8 mouse cellular contexts compared by ENCODE assay signal in genomic region chr9:14750901-14751502, GRCm38 (mm10). TPM values are rescaled to one million over a fixed set of nuclear protein-coding genes. Genes with fewer than 3 reads are reported as not detected.
DNase-seq lines count a peak whose midpoint lies in the region; ATAC-seq and TF ChIP-seq lines count a peak whose summit lies in the region.

No protein-coding gene starts in this region.

- peak; percentile 12 to 17 for DNase-seq in heart, adult 18-20 months
- DNase-seq in heart, adult 9 months (ENCODE audit: low spot score in 2 of 2): no peak
- peak; percentile 10 for DNase-seq in adrenal gland, adult 8-10 months
- no peak for DNase-seq in layer of hippocampus, adult 9-11 months
- DNase-seq in frontal cortex, adult 2 months (ENCODE audit: extremely low spot score in 1 of 2, low spot score in 1 of 2): no peak

- WGBS in heart, embryonic 16.5 days: 47% methylated on average over 42 of the region's 42 CpGs
- WGBS in liver, embryonic 15.5 days (ENCODE audit: insufficient replicate concordance): 58% methylated on average over 42 of the region's 42 CpGs
- 69% methylated on average over 42 of the region's 42 CpGs for WGBS in small intestine, adult 2 months

- H3K4me2 ChIP-seq in heart, embryonic 16.5 days (ENCODE audit: low read depth, low read length): peak overlapping the region; percentile 85
- H3K4me2 ChIP-seq in liver, embryonic 15.5 days: peak overlapping the region; percentile 74

- 0 out of 2 replicates have a peak, but pooled peaks cover 5% of the 10 kb centered on the region for H3K27me3 ChIP-seq in heart, embryonic 16.5 days (ENCODE audit: control insufficient read depth, insufficient read depth, low read length)
- peaks cover 19% of the 10 kb centered on the region for H3K27me3 ChIP-seq in liver, embryonic 15.5 days
- H3K27me3 ChIP-seq in small intestine, adult 2 months (ENCODE audit: control insufficient read depth, insufficient read depth, low read length): no peaks in the 10 kb centered on the region

- no peak; the same call in 1 of the 2 replicates for ATAC-seq in heart, embryonic 16.5 days (replicated peaks; ENCODE audit: extremely low read depth, insufficient read depth, low FRiP score)
- ATAC-seq in liver, embryonic 15.5 days (ENCODE audit: insufficient read depth): no peak

- no peak overlapping the region for H3K27ac ChIP-seq in heart, embryonic 16.5 days (ENCODE audit: low read length)
- H3K27ac ChIP-seq in liver, embryonic 15.5 days (replicated peaks): no peak overlapping the region
- peak overlapping the region; percentile 26 for H3K27ac ChIP-seq in small intestine, adult 2 months (ENCODE audit: insufficient read depth, low read depth, low read length)

- H3K36me3 ChIP-seq in heart, embryonic 16.5 days (ENCODE audit: control insufficient read depth, insufficient read depth): no peaks in the 10 kb centered on the region
- H3K36me3 ChIP-seq in liver, embryonic 15.5 days (replicated peaks): no peaks in the 10 kb centered on the region
- no peaks in the 10 kb centered on the region for H3K36me3 ChIP-seq in small intestine, adult 2 months (ENCODE audit: control insufficient read depth, insufficient read depth, low read length)

- peaks cover 5% of the 10 kb centered on the region for H3K4me1 ChIP-seq in heart, embryonic 16.5 days (ENCODE audit: control insufficient read depth, insufficient read depth, low read length)
- H3K4me1 ChIP-seq in liver, embryonic 15.5 days (replicated peaks): peaks cover 12% of the 10 kb centered on the region
- H3K4me1 ChIP-seq in small intestine, adult 2 months (ENCODE audit: control insufficient read depth, insufficient read depth, insufficient read length, low read length): peaks cover 33% of the 10 kb centered on the region

- no peaks in the 10 kb centered on the region for H3K9me3 ChIP-seq in heart, embryonic 16.5 days (replicated peaks; ENCODE audit: control insufficient read depth, low read length)
- no peaks in the 10 kb centered on the region for H3K9me3 ChIP-seq in liver, embryonic 15.5 days (replicated peaks)

- TF ChIP-seq POLR2A in small intestine, adult 2 months (IDR thresholded peaks at IDR 0.05; ENCODE audit: low read depth, low read length): no peak

- H3K9ac ChIP-seq in heart, embryonic 16.5 days (ENCODE audit: low read length): peak overlapping the region; percentile 74
- no peak overlapping the region for H3K9ac ChIP-seq in liver, embryonic 15.5 days

- peak overlapping the region; percentile 64 for H3K4me3 ChIP-seq in heart, embryonic 16.5 days (ENCODE audit: low read length)
- peak overlapping the region; percentile 52 for H3K4me3 ChIP-seq in liver, embryonic 15.5 days (replicated peaks)
- H3K4me3 ChIP-seq in small intestine, adult 2 months (ENCODE audit: low read depth, low read length): peak overlapping the region; percentile 73

- TF ChIP-seq CTCF in small intestine, adult 2 months (IDR thresholded peaks at IDR 0.05; ENCODE audit: extremely low read depth, insufficient read length, insufficient replicate concordance, low read depth, low read length): no peak

RNA-seq across cellular contexts. Expression of gene Fut4, which starts 1.2 kb away (rescaled TPM):
- under 1 TPM; 0.67 to 0.72 TPM for total RNA-seq in heart, adult 18-20 months (2021)
- 1 to 10 TPM; 1.2 to 2.6 (median 1.7) TPM for total RNA-seq in adrenal gland, adult 8-10 months (2022)
- polyA plus RNA-seq in heart, embryonic 16.5 days (2015; fragmentation: Nextera tagmentation; extraction: Ambion mirVana): 1.2 and 1.3 TPM in 2 replicates
- 0.63 and 0.76 TPM in 2 replicates for polyA plus RNA-seq in liver, embryonic 15.5 days (2015; fragmentation: Nextera tagmentation; extraction: Ambion mirVana)
- 12.8 and 15.8 TPM in 2 replicates for polyA plus RNA-seq in small intestine, adult 2 months (2012; rRNA removed)
- 0.08 and 0.14 TPM in 2 replicates for polyA plus RNA-seq in frontal cortex, adult 2 months (2012; rRNA removed)

RNA-seq across cellular contexts. Expression of gene Piwil4, which starts 10.5 kb away (rescaled TPM):
- not detected for total RNA-seq in heart, adult 18-20 months (2021)
- total RNA-seq in adrenal gland, adult 8-10 months (2022): under 1 TPM in 3 of 4 experiments, not detected in 1; 0.09 to 0.27 (median 0.15) TPM
- 0.17 and 0.22 TPM in 2 replicates for polyA plus RNA-seq in heart, embryonic 16.5 days (2015; fragmentation: Nextera tagmentation; extraction: Ambion mirVana)
- polyA plus RNA-seq in liver, embryonic 15.5 days (2015; fragmentation: Nextera tagmentation; extraction: Ambion mirVana): 0.10 TPM in 1 of 2 replicates, not detected in the other
- polyA plus RNA-seq in small intestine, adult 2 months (2012; rRNA removed): 0.29 and 0.71 TPM in 2 replicates
- polyA plus RNA-seq in frontal cortex, adult 2 months (2012; rRNA removed): 0.15 and 0.16 TPM in 2 replicates

RNA-seq across cellular contexts. Expression of gene 1700012B09Rik, which starts 19.8 kb away (rescaled TPM):
- not detected for total RNA-seq in heart, adult 18-20 months (2021)
- not detected for total RNA-seq in adrenal gland, adult 8-10 months (2022)
- 0.42 and 0.72 TPM in 2 replicates for polyA plus RNA-seq in heart, embryonic 16.5 days (2015; fragmentation: Nextera tagmentation; extraction: Ambion mirVana)
- not detected in 2 replicates for polyA plus RNA-seq in liver, embryonic 15.5 days (2015; fragmentation: Nextera tagmentation; extraction: Ambion mirVana)
- not detected in 2 replicates for polyA plus RNA-seq in small intestine, adult 2 months (2012; rRNA removed)
- 3.7 and 5.5 TPM in 2 replicates for polyA plus RNA-seq in frontal cortex, adult 2 months (2012; rRNA removed)

RNA-seq across cellular contexts. Expression of gene Mre11a, which starts 33.5 kb away (rescaled TPM):
- total RNA-seq in heart, adult 18-20 months (2021): 10 to 100 TPM; 11.2 to 12.1 TPM
- total RNA-seq in adrenal gland, adult 8-10 months (2022): 10 to 100 TPM; 18.8 to 26.9 (median 23.2) TPM
- 12.0 and 14.4 TPM in 2 replicates for polyA plus RNA-seq in heart, embryonic 16.5 days (2015; fragmentation: Nextera tagmentation; extraction: Ambion mirVana)
- 11.4 and 12.4 TPM in 2 replicates for polyA plus RNA-seq in liver, embryonic 15.5 days (2015; fragmentation: Nextera tagmentation; extraction: Ambion mirVana)
- 0.47 and 1.3 TPM in 2 replicates for polyA plus RNA-seq in small intestine, adult 2 months (2012; rRNA removed)
- 5.7 and 6.2 TPM in 2 replicates for polyA plus RNA-seq in frontal cortex, adult 2 months (2012; rRNA removed)

RNA-seq across cellular contexts. Expression of gene Ankrd49, which starts 33.7 kb away (rescaled TPM):
- total RNA-seq in heart, adult 18-20 months (2021): 1 to 10 TPM; 6.7 to 7.2 TPM
- 10 to 100 TPM; 10.6 to 15.6 (median 14.3) TPM for total RNA-seq in adrenal gland, adult 8-10 months (2022)
- polyA plus RNA-seq in heart, embryonic 16.5 days (2015; fragmentation: Nextera tagmentation; extraction: Ambion mirVana): 21.6 and 27.2 TPM in 2 replicates
- polyA plus RNA-seq in liver, embryonic 15.5 days (2015; fragmentation: Nextera tagmentation; extraction: Ambion mirVana): 21.2 and 23.2 TPM in 2 replicates
- 1.5 and 2.4 TPM in 2 replicates for polyA plus RNA-seq in small intestine, adult 2 months (2012; rRNA removed)
- 12.0 and 12.3 TPM in 2 replicates for polyA plus RNA-seq in frontal cortex, adult 2 months (2012; rRNA removed)

Comparison
In these comparisons a context has a peak if more than half of its experiments do, and no peak if none do; other contexts are left out.
1. DNase-seq: peak in heart, adult 18-20 months (2 of 2) and adrenal gland, adult 8-10 months (single experiment); none in heart, adult 9 months (0 of 2), layer of hippocampus, adult 9-11 months (single experiment) and frontal cortex, adult 2 months (0 of 2).
2. Peak in every context shown above with its lines, with median percentiles within 50 percentile points of each other: H3K4me3 ChIP-seq.